Mouse (Mus musculus) kidney, adult 18-20 months (tissue): Measurements from ENCODE around the gene Homer2.

Experiments
- DNase-seq: peaks from one replicate; pipeline ENCODE4 v3.0.0; 2021

The Homer2 gene

DNA sequence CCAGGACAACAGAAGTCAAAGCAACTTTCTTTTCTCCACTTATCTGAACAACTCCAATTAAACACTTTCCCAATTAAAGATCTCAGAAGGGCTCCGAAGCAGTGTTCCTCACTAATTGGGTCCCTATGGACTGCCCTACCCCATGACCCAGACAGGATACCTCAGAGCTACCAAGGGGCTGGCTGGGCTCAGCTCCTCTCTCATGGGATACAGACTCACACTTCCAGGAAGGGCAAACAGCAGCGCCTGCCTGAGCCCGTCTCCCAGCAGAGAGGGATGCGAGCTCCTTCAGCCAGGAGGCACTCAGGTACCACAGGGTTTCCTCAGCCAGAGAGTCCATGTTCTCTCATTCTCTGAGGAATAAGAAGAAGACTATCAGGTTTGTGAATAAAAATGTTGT, 9.4 kb downstream of the Homer2 start:
- DNase-seq, result no peak

DNA sequence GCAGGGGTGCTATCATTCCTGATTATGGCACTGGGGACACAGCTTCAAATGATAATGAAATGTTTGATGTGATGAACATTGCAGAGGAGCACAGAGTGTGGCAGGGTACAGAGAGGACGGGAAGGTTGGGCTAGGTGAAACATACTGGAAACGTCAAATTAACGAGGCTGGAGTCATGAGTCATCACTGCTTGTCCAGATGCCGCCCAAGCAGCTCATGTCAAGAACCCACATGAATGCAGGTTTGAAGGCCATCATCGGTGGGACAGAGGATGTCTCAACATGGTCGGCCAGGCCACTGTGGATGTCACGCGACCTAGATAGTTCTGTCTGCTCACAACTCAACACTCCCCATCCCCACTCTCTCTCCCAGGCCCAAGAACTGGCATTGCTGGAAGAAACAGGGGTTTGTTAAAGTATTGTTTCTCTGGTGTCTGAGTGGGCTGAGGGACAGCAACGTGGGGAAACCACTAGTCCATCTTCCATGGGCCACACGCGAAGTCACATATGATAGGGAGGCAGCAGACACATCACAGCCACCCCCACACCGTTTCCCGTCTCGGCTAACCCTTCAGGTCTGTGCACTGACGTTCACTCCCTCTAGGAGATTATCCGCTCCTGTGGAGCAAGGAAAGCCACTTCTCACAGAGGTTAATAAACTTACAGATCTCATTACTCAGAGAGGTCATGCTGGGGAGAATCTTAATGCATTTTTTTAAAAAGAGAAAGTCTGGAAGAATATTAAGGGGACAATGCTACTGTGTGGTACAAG, 11.4 kb downstream of the Homer2 start:
- no peak for DNase-seq

DNA sequence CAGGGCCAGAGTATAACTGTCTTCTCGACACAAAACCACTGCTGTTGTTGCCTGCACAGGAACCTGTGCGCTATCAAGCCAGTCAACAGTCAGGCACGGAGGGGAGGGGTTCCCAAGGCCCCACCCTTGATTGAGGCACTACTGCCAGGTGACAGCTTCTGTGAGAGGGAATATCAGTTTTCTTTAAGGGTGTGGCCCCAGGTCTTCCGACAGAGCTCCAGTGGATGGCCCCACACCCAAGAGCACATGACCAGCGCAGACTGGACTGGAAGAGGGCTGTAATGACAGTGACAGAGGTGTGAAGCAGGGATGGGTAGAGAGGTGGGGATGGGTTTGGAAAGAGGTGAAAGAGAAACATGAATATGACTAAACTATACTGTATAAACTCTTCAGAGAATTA, 16.3 kb downstream of the Homer2 start:
- no peak for DNase-seq

DNA sequence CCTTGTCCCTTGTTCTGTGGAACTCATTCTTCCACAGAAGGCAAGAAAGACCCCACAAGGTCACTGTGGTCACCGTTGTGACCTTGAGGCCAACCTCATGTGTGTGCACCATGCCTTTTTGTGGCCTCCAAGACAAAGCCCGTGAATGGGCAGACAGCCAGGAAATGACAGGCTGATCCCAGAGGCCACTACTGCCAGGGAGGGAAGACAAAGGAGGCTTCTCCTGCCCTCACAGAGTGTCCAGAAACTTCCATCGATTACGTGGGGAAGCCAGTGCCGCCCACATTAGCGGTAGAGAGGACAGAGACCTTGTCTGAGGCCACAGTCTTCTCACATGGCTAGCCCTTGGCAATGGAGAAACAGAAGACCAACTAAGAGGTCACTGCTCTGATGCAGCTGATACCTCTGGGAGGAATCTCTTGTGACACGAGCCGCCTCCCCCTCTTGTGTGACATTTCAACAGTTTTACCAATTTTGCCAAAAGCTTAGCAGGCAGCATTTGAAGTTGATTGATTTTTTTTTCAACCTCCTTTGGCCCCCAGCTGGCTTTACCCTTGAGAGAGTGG, 18.1 kb downstream of the Homer2 start:
- DNase-seq, result no peak

DNA sequence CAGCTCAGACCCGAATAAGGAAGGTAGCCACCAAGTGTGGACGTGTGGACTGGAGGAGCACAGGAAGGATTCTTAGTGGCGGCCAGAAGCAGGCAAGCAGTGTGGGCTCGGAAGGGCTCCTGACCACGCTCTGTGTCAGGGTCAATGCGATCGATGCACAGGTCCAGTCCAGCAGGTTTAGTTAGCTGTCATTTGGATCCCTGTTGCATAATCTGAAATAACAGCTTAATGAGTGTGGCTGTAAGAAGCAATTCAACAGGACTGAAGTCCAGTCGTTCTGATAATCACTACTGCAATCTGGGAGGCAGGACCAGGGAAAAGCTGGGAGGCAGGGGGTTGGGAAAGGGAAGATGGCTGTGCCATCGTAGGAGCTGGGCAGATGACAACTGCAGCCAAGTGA, 18.9 kb downstream of the Homer2 start:
- no peak for DNase-seq

DNA sequence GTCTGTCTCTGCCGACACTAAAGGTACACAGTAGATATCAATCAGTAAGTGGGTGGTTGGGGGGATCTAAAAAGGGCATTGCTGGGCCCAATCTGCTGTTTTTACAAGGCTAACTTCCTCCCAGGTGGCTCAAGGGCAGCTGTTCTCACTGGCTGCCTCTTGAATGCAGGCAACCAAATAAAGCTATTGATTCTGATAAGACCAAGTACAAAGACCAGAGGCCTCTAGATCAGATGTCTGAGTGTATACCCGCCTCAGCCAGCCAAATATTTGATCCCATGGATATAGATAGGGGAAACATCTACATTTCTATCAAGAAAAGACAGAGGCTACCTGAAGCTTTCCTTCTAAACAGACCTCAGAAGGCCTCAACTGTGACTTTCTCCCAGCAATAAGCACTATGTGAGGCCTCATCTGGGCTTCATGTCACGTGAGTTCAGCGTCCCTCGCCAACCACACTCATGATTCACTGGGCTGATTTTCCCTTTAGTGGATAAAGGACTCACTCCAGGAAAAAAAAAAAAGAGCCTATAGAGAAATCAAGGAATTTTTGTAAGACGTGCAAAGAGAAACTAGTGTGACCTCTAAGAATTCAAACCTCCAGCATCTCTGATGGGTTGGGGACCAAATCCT, 19.5 kb downstream of the Homer2 start:
- no peak for DNase-seq

DNA sequence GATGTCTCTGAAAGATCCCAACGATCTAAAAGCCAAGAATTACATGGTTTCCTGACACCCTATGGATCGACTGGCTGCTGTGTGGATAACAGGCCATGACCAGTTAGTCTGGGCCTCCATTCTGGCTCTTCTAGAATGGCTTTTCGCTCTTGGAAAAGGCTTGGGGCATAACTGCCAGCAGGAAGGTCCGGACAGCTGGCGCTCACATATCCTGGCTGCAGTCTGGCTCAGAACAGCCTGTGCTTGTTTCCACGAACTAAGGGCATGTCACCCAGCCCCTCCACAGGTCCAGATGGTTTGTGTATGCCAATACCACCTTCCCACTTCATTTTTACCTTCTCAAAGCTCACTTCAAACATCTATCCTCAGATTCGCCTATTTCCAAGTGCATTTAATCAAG, 22.0 kb downstream of the Homer2 start:
- DNase-seq, result no peak

DNA sequence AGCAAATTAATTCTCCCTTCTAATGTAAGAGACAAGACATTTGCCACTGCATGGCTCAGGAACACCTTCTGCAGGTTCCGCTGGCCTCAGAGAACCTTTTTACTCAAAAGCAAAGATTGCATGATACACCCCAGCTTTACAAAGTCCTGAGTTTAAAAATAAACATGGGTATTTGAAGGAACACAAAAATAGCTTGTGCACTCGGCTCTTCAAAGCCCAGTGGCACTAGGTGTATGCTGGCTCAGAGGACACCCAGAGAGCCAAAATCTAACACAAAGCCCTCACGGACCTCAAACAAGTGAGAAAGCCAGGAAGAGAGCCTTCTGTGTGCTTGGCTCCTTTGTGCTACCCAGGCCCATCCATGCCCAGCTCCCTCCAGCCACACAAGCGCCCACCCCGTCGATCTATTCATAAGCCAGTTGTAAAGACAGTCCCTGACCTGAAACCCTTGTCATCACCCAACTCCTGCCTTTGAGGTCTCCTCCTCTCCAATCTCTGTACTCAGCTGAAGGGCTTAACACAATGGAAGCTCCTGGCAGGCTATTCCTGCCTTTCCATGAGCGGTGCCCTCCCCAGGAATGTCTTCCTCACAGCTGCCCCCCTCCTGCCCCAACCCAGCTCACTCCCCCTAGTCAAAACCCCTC, 23.4 kb downstream of the Homer2 start:
- no peak for DNase-seq

DNA sequence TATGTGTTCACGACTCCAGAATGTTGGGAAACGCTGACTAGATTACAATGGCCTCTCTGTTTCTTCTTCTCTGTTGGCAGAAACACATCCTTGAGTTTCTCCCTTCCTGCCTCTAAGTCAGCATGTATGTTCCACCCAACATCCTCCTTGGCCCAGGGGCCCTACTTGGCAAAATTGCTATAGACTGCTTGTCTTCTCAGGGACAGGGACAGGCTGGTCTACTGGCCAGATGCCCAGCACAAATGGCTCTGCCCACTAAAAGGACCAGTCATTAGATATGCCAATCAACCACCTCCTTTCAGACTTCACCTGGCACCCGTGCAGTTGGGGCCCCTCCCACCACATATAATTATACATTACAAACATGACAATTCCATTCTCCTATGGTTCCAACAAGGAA, 25.9 kb downstream of the Homer2 start:
- no peak for DNase-seq

DNA sequence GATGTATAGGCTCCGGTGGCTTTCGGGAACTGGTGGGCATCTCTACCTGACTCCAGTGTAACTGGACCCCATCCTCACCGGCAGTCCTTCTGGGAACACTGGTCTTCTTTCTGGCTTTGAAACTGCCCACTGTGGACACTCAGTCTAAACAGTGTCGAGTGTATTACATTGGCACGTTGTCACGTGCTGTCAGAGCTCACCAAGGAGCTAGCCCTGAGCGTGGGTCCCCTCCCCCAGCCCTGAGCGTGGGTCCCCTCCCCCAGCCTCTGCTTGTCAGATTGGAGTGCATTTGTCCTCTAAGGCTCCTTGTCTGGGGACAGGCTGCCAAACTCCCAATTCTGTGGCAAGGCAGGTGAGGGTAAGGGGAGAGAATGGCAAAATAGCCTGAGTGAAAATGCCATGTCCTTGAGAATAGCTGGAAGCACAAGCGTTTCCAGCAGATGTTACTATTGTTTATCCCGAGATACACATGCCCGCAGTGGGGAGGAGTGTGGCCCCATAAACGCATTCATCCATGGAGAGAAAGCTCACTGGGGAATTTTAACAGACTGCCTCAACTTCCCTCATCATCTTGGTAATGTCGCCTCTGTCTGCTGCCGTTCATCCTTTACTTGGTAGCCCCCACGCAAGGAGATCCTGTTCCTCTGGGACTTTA, 33.8 kb downstream of the Homer2 start:
- no peak for DNase-seq

DNA sequence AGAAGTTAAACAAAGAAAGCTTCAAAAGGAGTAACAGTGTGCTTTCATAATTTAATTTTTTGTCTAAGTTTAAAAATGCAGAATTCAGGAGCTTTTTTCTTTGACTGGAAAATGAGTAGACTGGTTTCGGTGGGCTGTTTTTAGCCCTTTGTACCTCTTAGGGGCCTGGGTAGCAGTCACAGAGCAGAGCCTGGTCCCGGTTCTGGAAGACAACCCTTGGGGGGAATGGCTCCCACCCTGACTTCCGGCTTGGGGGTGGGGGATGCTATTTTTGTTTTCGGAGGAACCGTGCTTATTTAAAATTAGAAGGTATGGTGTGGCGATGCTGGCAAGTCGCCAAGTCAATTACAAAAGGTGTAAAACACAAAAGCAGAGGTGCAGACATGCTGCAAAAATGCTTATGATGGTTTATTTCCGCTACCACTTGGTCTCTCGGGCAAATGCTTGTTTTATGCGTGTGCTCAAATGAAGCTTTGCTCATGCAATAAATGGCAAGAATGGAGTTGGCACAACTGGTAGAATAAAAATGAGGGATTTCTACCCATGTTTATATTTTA, 34.5 kb downstream of the Homer2 start:
- DNase-seq, result no peak

DNA sequence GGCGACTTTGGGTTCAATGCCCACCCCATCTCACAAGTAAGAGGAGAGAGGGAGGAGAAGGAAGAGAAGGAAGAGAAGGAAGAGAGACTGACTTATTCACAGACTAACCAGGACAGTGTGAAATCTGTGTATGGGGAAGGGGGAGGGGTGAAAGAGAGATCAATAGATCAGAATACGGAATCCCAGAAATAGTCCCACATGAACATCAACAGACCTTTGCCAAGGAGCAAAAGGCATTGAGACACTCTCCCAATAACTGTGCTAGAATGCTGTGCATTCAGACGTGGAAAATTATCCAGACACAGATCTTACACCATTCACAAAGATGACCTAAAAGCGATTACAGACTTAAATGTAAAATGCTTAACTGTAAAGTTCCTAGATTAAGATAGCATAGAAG, 40.2 kb downstream of the Homer2 start:
- no peak for DNase-seq

DNA sequence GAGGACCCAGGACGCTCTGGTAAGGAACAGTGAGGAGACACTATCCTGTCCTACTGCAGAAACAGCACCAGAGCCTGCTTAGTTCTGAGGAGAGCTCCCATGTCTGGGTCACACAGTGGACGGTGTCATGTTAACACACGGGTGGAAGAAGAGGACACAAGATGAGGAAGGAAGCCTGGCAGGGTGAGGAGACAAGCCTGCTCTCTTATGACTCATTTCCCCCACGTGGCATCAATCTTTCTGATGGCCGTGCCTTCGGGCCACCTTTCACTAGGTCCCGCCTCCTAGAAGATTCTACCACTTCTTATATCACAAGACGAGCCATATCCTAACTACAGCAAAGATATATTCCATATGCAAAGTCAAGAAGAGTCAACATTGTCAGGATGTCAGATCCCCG, 40.7 kb downstream of the Homer2 start:
- no peak for DNase-seq

DNA sequence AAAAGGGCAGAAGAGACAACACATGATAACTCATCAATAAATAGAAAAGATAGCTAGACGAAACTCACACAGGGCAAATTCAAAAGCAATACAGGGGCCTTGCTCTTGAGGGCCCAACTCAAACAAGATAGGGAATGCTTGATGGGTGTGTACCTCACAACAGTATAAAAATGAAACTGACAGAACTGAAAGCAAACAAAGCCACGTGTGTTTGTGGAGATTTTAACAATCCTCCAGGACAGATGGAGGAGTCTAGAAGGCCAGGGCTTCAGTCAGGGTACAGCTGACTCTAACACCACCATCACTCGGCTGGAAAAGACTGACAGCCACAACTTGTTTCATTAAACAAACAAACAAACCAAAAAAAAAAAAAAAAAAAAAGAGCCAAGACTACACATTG, 44.3 kb downstream of the Homer2 start:
- DNase-seq, result no peak

DNA sequence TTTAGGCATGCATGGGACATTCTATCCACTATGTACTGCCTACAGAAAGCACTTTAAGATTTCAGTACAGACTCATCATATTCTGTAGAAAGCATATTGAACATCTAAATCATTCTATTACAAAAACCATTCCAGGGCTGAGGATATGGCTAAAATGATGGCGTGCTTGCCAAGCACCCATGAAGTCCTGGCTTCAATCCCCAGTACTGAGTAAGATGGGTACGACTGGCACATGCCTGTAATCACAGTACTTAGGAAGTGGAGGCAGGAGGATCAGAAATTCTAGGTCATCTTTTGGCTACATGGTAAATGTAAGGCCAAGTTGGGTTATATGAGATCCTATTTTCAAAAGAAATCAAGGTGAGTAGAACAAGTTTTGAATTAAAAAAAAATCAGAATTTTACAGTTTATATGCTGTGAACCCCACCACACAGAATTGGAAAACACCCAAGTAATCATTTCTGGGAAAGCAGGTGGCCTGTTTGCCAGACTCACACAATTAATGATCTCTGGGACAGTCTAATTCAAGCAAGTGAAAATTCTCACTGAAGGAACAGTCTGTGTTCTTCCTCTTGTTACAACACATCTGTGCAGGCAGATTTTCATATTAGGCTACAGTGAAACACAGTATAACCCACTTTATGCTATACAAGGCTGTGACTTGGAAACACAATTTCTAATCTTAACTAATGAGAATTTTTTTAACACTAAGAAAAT, 49.5 kb downstream of the Homer2 start:
- no peak for DNase-seq

DNA sequence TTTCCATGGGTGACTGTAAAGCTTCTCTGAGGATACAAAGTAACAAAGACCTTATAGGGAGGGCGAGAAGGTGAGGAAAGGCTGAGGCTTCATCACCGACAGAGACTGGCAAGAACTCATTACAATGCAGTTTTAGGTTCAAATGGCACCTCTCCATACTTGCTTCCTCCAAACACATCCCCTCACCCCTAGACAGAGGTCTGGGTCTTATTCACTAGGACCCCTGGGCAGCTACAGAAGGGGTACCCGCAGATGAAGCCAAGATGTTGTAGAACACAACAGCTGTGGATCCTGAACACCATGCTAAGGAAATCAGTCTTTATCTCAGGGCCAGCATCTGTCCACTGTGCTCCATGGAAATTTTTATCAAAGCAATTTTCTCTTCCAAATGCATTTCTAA, 50.3 kb downstream of the Homer2 start:
- no peak for DNase-seq

DNA sequence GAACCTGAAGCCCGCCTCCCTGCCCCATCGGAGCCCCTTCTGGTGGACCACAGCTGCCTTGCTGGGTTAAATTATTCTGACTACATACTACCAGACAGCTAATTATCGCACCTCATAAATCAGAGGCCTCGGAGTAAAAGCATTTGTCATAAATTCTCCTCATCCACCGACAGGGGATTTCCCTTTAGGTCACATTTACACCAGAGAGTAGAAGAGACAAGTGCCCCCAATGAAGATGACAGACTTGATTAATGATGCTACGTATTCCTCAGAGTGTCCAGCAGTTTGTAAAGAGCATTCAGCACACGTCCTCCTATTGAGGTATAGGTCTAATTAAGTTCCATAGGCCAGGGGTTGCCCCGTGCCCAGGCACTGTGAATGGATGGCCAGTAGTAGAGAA, 50.7 kb downstream of the Homer2 start:
- no peak for DNase-seq

DNA sequence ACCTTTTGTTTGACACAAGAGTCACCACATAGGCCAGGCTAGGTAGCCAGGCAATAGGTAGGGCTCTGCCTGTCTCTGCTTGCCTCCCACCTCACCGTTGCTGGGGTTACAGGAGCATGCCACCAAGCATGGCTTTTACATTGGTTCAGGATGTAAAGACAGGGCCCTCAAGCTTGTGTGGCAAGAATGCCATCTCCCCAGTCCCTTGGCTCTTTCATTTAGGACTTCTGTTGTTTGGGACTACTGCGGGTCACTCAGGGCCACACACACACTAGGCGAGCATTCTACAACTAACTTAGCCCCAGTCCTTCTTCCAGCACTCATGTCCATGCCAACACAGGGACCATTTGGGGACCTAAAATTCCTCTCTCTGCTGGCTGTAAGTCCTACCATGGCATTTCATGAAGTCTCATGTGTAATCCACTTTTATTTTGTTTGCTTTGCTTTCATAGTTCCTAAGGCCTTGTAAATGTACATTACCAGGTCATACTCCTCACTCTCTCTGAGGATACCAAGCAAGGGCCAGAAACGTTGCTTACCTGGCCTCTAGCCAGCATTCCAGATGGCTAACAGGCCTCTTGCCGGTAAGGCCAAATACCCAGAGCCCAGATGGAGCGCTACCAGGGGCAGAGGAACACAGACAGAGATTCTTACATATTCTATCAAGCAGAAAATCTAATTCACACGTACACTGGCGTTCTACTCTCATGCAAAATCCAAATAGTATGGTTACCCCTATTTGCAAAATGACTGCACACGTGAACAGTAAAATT, 52.2 kb downstream of the Homer2 start:
- DNase-seq, result no peak

DNA sequence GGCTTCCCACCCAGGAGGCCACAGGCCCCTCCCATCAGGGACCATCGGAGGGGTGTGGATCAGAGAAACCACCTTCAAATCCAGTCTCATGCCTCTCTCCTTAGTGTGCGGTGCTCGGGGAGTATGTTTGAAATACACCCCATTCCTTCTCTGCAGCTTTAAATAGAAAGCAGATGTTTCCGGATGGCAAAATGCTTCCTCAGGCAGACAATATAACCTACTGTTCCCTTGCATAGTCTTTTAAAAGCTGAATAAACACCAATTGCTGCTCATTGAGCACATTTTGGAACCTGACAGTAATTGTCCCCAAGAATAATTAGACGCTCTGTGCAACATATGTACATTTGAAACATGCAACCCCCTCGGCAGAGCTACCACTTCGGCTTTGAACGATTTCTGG, 53.3 kb downstream of the Homer2 start:
- DNase-seq, result no peak

DNA sequence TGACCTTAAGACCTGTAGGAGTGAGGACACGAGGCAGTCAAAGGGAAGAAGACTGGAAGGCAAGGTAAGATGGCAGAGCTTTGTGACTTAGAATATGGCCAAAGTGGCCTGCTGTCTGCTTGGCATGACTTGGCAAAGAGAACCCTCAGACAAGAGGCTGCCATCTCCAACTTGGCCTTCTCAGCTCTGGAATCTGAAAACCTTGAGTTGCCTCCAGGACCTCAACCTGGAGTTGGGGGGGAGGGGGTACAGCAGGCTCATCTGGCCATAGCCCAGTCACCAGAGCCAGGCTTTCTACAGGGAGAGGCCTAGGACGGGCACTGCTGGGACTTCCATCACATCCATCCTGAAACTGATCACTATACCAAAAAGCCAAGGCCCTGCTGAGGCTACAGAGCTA, 55.0 kb downstream of the Homer2 start:
- DNase-seq, result no peak

DNA sequence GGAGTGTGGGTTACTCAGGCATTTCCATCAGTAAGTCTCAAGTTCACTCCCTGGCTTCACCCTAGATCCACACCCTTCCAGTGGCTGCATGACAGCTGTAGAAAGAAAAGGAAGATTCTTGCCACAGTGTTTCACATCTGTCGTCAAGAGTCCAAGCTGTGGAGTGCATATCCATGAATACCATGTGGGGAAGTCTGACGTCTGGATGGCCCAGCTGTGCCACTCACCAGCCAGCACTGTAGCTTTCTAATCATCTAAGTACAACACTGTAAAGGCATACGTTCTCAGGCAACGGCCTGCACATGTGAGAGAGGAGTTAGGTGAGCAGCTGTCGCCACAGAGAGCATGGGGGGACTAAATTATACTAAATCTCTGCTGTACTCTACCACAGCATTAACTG, 56.0 kb downstream of the Homer2 start:
- no peak for DNase-seq

DNA sequence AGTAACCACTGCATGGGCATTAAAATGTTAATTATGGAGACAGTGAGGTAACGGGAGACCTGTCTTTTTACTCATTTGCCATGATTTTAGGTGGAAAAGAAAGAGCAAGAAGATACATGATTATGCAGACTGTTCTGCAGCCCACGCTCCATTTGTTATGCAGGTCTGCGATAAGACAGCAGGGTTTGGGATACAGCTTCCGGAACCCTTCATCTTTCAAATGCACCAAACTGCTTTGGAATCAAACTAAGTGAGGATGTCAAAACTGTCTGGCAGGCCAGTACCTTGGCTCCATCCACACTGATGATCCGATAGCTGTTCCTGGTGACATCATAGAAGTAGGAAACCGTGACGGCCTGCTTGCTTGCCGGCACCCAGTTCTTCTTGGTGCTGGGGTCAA, 58.1 kb downstream of the Homer2 start:
- no peak for DNase-seq
